Comparison of ENCODE assay signal across 10 mouse cellular contexts in genomic region chr12:116599537-116599936, GRCm38 (mm10).
A peak's percentile ranks its signal among the peaks of the same experiment; 100 is the strongest.
DNase-seq lines count a peak whose midpoint lies in the region; ATAC-seq lines count a peak whose summit lies in the region.
"Had no signal": no experiment of that assay in that cellular context is flagged by ENCODE, and none has a peak within 500 bp of the region (broad histone marks: within the 10 kb centered on the region; RNA-seq: fewer than 3 reads in every experiment).

No protein-coding gene starts in this region.

- WGBS in forebrain, embryonic 15.5 days, result 59% methylated on average over 1 of the region's 1 CpGs
- WGBS in limb, embryonic 10.5 days, result 87% methylated on average over 1 of the region's 1 CpGs

- H3K36me3 ChIP-seq in forebrain, embryonic 15.5 days, result no peaks in the 10 kb centered on the region
- H3K36me3 ChIP-seq in limb, embryonic 10.5 days, result no peaks in the 10 kb centered on the region

- peaks cover 28% of the 10 kb centered on the region for H3K4me1 ChIP-seq in forebrain, embryonic 15.5 days
- H3K4me1 ChIP-seq in limb, embryonic 10.5 days, result no peaks in the 10 kb centered on the region

- H3K9me3 ChIP-seq in forebrain, embryonic 15.5 days, result no peaks in the 10 kb centered on the region
- no peaks in the 10 kb centered on the region for H3K9me3 ChIP-seq in limb, embryonic 10.5 days (replicated peaks)

- intact Hi-C loops in left cerebral cortex, postnatal 14 days (cut with DNase I), result no loop called here

- H3K4me2 ChIP-seq in forebrain, embryonic 15.5 days (replicated peaks), result no peak overlapping the region
- H3K4me2 ChIP-seq: heart, embryonic 11.5 days had no signal

- ATAC-seq in forebrain, embryonic 15.5 days (replicated peaks), result peak; percentile 89
- ATAC-seq in erythroblast, adult 5-6 weeks (replicated peaks; ENCODE audit: low FRiP score, poor library complexity, severe bottlenecking), result no peak

- peak overlapping the region; percentile 75 for H3K27ac ChIP-seq in forebrain, embryonic 15.5 days (replicated peaks)
- no peak overlapping the region for H3K27ac ChIP-seq in limb, embryonic 10.5 days
- H3K27ac ChIP-seq: macrophage had no signal

- no peaks in the 10 kb centered on the region for H3K27me3 ChIP-seq in forebrain, embryonic 15.5 days
- H3K27me3 ChIP-seq in limb, embryonic 10.5 days (ENCODE audit: low read depth, poor library complexity, severe bottlenecking), result no peaks in the 10 kb centered on the region

- peak; percentile 25 for DNase-seq in adrenal gland, postnatal 14 days
- DNase-seq in adrenal gland, postnatal 25 days, result no peak
- DNase-seq in left cerebral cortex, postnatal 14 days (ENCODE audit: low spot score in 2 of 2), result peak; percentile 76 to 87
- DNase-seq in retina, postnatal 1 day, result peak; percentile 68
- DNase-seq in spleen, postnatal 36 days (ENCODE audit: low spot score in 2 of 2), result no peak
- no peak for DNase-seq in limb, embryonic 10.5 days (ENCODE audit: low spot score)

- no peak overlapping the region for H3K9ac ChIP-seq in forebrain, embryonic 15.5 days (replicated peaks)

- H3K4me3 ChIP-seq in forebrain, embryonic 15.5 days, result no peak overlapping the region
- H3K4me3 ChIP-seq in limb, embryonic 10.5 days, result no peak overlapping the region

Comparison
In these comparisons a context has a peak if more than half of its experiments do, and no peak if none do; other contexts are left out.
1. DNase-seq: peak in adrenal gland, postnatal 14 days (single experiment), left cerebral cortex, postnatal 14 days (2 of 2) and retina, postnatal 1 day (single experiment); none in adrenal gland, postnatal 25 days (single experiment), spleen, postnatal 36 days (0 of 2) and limb, embryonic 10.5 days (single experiment).